Mouse (Mus musculus) stomach, embryonic 16.5 days (tissue): Measurements from ENCODE around the gene Chkb. TPM values are rescaled to one million over a fixed set of nuclear protein-coding genes. Genes with fewer than 3 reads are reported as not detected.
"Not testable (repeated sequence)": the region's sequence is repeated elsewhere in the genome, so short reads cannot be mapped to it uniquely, and the experiment has no call there.

Experiments used
- ATAC-seq: fragments of 200-750 bp; cut with Nextera tagmentation; 2 replicates; pipeline ENCODE4 v1.8.0; 2017; ENCODE audit warnings: moderate number of reproducible peaks, moderate TSS enrichment; ENCODE audit not compliant: insufficient read depth, low FRiP score
- H3K27ac ChIP-seq: fragments of 300-500 bp; sonication (generic); 2 replicates; pipeline ENCODE4 v1.5.1; 2014; ENCODE audit warnings: low read length
- H3K27me3 ChIP-seq: fragments of 300-500 bp; sonication (generic); 2 replicates; pipeline ENCODE4 v1.6.1; 2014; ENCODE audit warnings: low read length, control low read depth, mixed read lengths; ENCODE audit not compliant: control insufficient read depth, insufficient read depth
- H3K36me3 ChIP-seq: fragments of 300-500 bp; sonication (generic); 2 replicates; pipeline ENCODE4 v1.6.1; 2014; ENCODE audit warnings: low read length; ENCODE audit not compliant: control insufficient read depth, insufficient read depth
- H3K4me1 ChIP-seq: fragments of 300-500 bp; sonication (generic); 2 replicates; pipeline ENCODE4 v1.6.1; 2014; ENCODE audit warnings: low read length, control low read depth, mixed read lengths; ENCODE audit not compliant: control insufficient read depth, insufficient read depth
- H3K4me2 ChIP-seq: fragments of 300-500 bp; sonication (generic); 2 replicates; pipeline ENCODE4 v1.6.1; 2014; ENCODE audit warnings: low read depth, low read length, mixed read lengths
- H3K4me3 ChIP-seq: fragments of 300-500 bp; sonication (generic); replicated peaks from 2 replicates; pipeline ENCODE4 v1.5.1; 2014; ENCODE audit warnings: mild to moderate bottlenecking, low read length
- H3K9ac ChIP-seq: fragments of 300-500 bp; sonication (generic); 2 replicates; pipeline ENCODE4 v1.6.1; 2014; ENCODE audit warnings: low read length
- H3K9me3 ChIP-seq: fragments of 300-500 bp; sonication (generic); replicated peaks from 2 replicates; pipeline ENCODE4 v1.6.1; 2016; ENCODE audit warnings: low read length, control low read depth; ENCODE audit not compliant: control insufficient read depth
- WGBS: fragments of 180-500 bp; shearing (Covaris S2); extraction: QIAGEN DNeasy Blood & Tissue Kit; methylation state at CpG from one replicate; pipeline ENCODE4 v1.1.7; 2014; 5-methylcytosine and 5-hydroxymethylcytosine counted together
- polyA plus RNA-seq: library from polyadenylated mRNA; unstranded; fragments of >200 nt; fragmentation: Nextera tagmentation; extraction: Ambion mirVana; gene quantifications from 2 replicates; pipeline ENCODE4 v1.2.1, GENCODE M21; 2015

Gene Chkb
- polyA plus RNA-seq, 1 experiment from 2014 or later, result 49.2 TPM

- Histone ChIP-seq H3K4me2 (no peak overlapping the region), H3K9me3 (no peaks in the 10 kb centered on the region), H3K9ac (no peak overlapping the region), H3K4me3 (no peak overlapping the region), H3K27ac (no peak overlapping the region), H3K4me1 (no peaks in the 10 kb centered on the region), H3K27me3 (no peaks in the 10 kb centered on the region), H3K36me3 (no peaks in the 10 kb centered on the region)
- 64% methylated on average over 3 of the region's 3 CpGs for WGBS
- ATAC-seq, result no peak
These were observed 4.4 kb upstream of the Chkb start for GRCm38 (mm10) chr15:89434136-89434535.

- no peaks in the 10 kb centered on the region for H3K9me3 ChIP-seq
- no peak overlapping the region for H3K9ac ChIP-seq
- H3K36me3 ChIP-seq, result no peaks in the 10 kb centered on the region
- no peak overlapping the region for H3K4me3 ChIP-seq
- no peak overlapping the region for H3K27ac ChIP-seq
- 74% methylated on average over 4 of the region's 4 CpGs for WGBS
- ATAC-seq, result no peak
- H3K4me2 ChIP-seq, result no peak overlapping the region
- no peaks in the 10 kb centered on the region for H3K27me3 ChIP-seq
- H3K4me1 ChIP-seq, result peaks cover 7% of the 10 kb centered on the region; the same call in 1 of the 2 replicates
These were observed 3.2 kb upstream of the Chkb start for GRCm38 (mm10) chr15:89432946-89433345.

GRCm38 (mm10) chr15:89431806-89432205, 2.1 kb upstream of the Chkb start:
- H3K4me3 ChIP-seq, result no peak overlapping the region
- no peaks in the 10 kb centered on the region for H3K9me3 ChIP-seq
- peaks cover 7% of the 10 kb centered on the region; the same call in 1 of the 2 replicates for H3K4me1 ChIP-seq
- H3K27ac ChIP-seq, result no peak overlapping the region
- H3K9ac ChIP-seq, result no peak overlapping the region
- no peak overlapping the region for H3K4me2 ChIP-seq
- ATAC-seq, result no peak
- WGBS, result 92% methylated on average over 6 of the region's 6 CpGs
- no peaks in the 10 kb centered on the region for H3K36me3 ChIP-seq
- H3K27me3 ChIP-seq, result no peaks in the 10 kb centered on the region

- 87% methylated on average over 3 of the region's 3 CpGs for WGBS
- H3K4me3 ChIP-seq, result no peak overlapping the region
- H3K9me3 ChIP-seq, result no peaks in the 10 kb centered on the region
- H3K27me3 ChIP-seq, result no peaks in the 10 kb centered on the region
- 0 out of 2 replicates have a peak, but pooled peaks cover 1% of the 10 kb centered on the region for H3K36me3 ChIP-seq
- H3K9ac ChIP-seq, result no peak overlapping the region
- peaks cover 7% of the 10 kb centered on the region; the same call in 1 of the 2 replicates for H3K4me1 ChIP-seq
- H3K4me2 ChIP-seq, result no peak overlapping the region
- no peak overlapping the region for H3K27ac ChIP-seq
- no peak for ATAC-seq
These were observed 1.6 kb upstream of the Chkb start for GRCm38 (mm10) chr15:89431271-89431670.

- H3K4me2 ChIP-seq, H3K27me3 ChIP-seq, H3K9me3 ChIP-seq, H3K4me1 ChIP-seq, H3K27ac ChIP-seq, H3K9ac ChIP-seq, H3K36me3 ChIP-seq, ATAC-seq, H3K4me3 ChIP-seq: not testable (repeated sequence)
- 86% methylated on average over 7 of the region's 9 CpGs for WGBS
These were observed 1.1 kb upstream of the Chkb start for GRCm38 (mm10) chr15:89430771-89431170.

GRCm38 (mm10) chr15:89430341-89430740, 633 bp upstream of the Chkb start:
- Histone ChIP-seq H3K4me2 (peak overlapping the region; percentile 70), H3K4me3 (peak overlapping the region; percentile 92), H3K27ac (peak overlapping the region; percentile 97), H3K36me3 (0 out of 2 replicates have a peak, but pooled peaks cover 5% of the 10 kb centered on the region), H3K4me1 (peaks cover 7% of the 10 kb centered on the region; the same call in 1 of the 2 replicates), H3K9me3 (no peaks in the 10 kb centered on the region), H3K27me3 (no peaks in the 10 kb centered on the region), H3K9ac (peak overlapping the region; percentile 82)
- 45% methylated on average over 6 of the region's 6 CpGs for whole genome bisulfite sequencing
- ATAC-seq, result no peak

GRCm38 (mm10) chr15:89428821-89429351, 822 bp downstream of the Chkb start:
- Histone ChIP-seq H3K27me3 (no peaks in the 10 kb centered on the region), H3K4me2 (peak overlapping the region; percentile 70), H3K4me1 (peaks cover 7% of the 10 kb centered on the region; the same call in 1 of the 2 replicates), H3K36me3 (0 out of 2 replicates have a peak, but pooled peaks cover 5% of the 10 kb centered on the region), H3K9me3 (no peaks in the 10 kb centered on the region), H3K27ac (no peak overlapping the region), H3K9ac (peak overlapping the region; percentile 82), H3K4me3 (peak overlapping the region; percentile 92)
- ATAC-seq, result peak; percentile 38
- 4% methylated on average over 21 of the region's 22 CpGs for WGBS

- Histone ChIP-seq H3K27ac (no peak overlapping the region), H3K27me3 (no peaks in the 10 kb centered on the region), H3K4me2 (peak overlapping the region; percentile 70), H3K9ac (peak overlapping the region; percentile 82), H3K9me3 (no peaks in the 10 kb centered on the region), H3K4me1 (peaks cover 7% of the 10 kb centered on the region; the same call in 1 of the 2 replicates), H3K4me3 (peak overlapping the region; percentile 92), H3K36me3 (0 out of 2 replicates have a peak, but pooled peaks cover 5% of the 10 kb centered on the region)
- ATAC-seq, result no peak
- WGBS, result 81% methylated on average over 19 of the region's 19 CpGs
These were observed 1.4 kb downstream of the Chkb start for GRCm38 (mm10) chr15:89428136-89428790.

GRCm38 (mm10) chr15:89426716-89427115, 3.0 kb downstream of the Chkb start:
- Histone ChIP-seq H3K27me3 (no peaks in the 10 kb centered on the region), H3K4me3 (no peak overlapping the region), H3K9me3 (no peaks in the 10 kb centered on the region), H3K4me2 (no peak overlapping the region), H3K9ac (no peak overlapping the region), H3K27ac (no peak overlapping the region), H3K4me1 (peaks cover 7% of the 10 kb centered on the region; the same call in 1 of the 2 replicates), H3K36me3 (0 out of 2 replicates have a peak, but pooled peaks cover 5% of the 10 kb centered on the region)
- ATAC-seq, result no peak
- WGBS, result 94% methylated on average over 10 of the region's 10 CpGs
